ENCODE assay signal across 16 mouse cellular contexts in genomic region chrX:106385304-106385703, GRCm38 (mm10).
A peak's percentile ranks its signal among the peaks of the same experiment; 100 is the strongest.
DNase-seq lines count a peak whose midpoint lies in the region; ATAC-seq and TF ChIP-seq lines count a peak whose summit lies in the region.
"Had no signal": no experiment of that assay in that cellular context is flagged by ENCODE, and none has a peak within 500 bp of the region (broad histone marks: within the 10 kb centered on the region; RNA-seq: fewer than 3 reads in every experiment).

No protein-coding gene starts in this region.

- no peak overlapping the region for H3K4me3 ChIP-seq in heart, adult 2 months
- no peak overlapping the region for H3K4me3 ChIP-seq in limb, embryonic 14.5 days (replicated peaks; ENCODE audit: low read length)
- H3K4me3 ChIP-seq in limb, embryonic 10.5 days = no peak overlapping the region
- no peak overlapping the region for H3K4me3 ChIP-seq in embryonic facial prominence, embryonic 14.5 days (ENCODE audit: low read depth, low read length)
- H3K4me3 ChIP-seq: hindbrain, embryonic 10.5 days; liver, embryonic 15.5 days had no signal

- no peaks in the 10 kb centered on the region for H3K27me3 ChIP-seq in heart, adult 2 months (ENCODE audit: control insufficient read depth, insufficient read depth, low read length)
- H3K27me3 ChIP-seq in limb, embryonic 14.5 days (ENCODE audit: control insufficient read depth, insufficient read depth, low read length) = no peaks in the 10 kb centered on the region
- H3K27me3 ChIP-seq in limb, embryonic 10.5 days (ENCODE audit: low read depth, poor library complexity, severe bottlenecking) = peaks cover 5% of the 10 kb centered on the region; the same call in 1 of the 2 replicates
- no peaks in the 10 kb centered on the region for H3K27me3 ChIP-seq in embryonic facial prominence, embryonic 14.5 days (replicated peaks; ENCODE audit: control insufficient read depth, insufficient read depth, low read length)
- H3K27me3 ChIP-seq: liver, embryonic 15.5 days had no signal

- no peaks in the 10 kb centered on the region for H3K9me3 ChIP-seq in limb, embryonic 14.5 days (ENCODE audit: control insufficient read depth, low read length)
- no peaks in the 10 kb centered on the region for H3K9me3 ChIP-seq in limb, embryonic 10.5 days (replicated peaks)
- H3K9me3 ChIP-seq in embryonic facial prominence, embryonic 14.5 days (ENCODE audit: control insufficient read depth, low read length) = no peaks in the 10 kb centered on the region
- H3K9me3 ChIP-seq: hindbrain, embryonic 10.5 days; liver, embryonic 15.5 days had no signal

- H3K9ac ChIP-seq in heart, adult 2 months (ENCODE audit: low read depth, low read length) = no peak overlapping the region
- H3K9ac ChIP-seq in limb, embryonic 14.5 days (ENCODE audit: low read depth, low read length, severe bottlenecking) = no peak overlapping the region
- no peak overlapping the region for H3K9ac ChIP-seq in embryonic facial prominence, embryonic 14.5 days (ENCODE audit: low read depth, low read length)
- H3K9ac ChIP-seq: liver, embryonic 15.5 days had no signal

- no peak overlapping the region for H3K4me2 ChIP-seq in limb, embryonic 14.5 days (replicated peaks; ENCODE audit: low read depth, low read length, severe bottlenecking)
- H3K4me2 ChIP-seq in embryonic facial prominence, embryonic 14.5 days (ENCODE audit: low read depth, low read length) = no peak overlapping the region
- H3K4me2 ChIP-seq: liver, embryonic 15.5 days had no signal

- no peak for TF ChIP-seq POLR2A in heart, adult 2 months (IDR thresholded peaks at IDR 0.05; ENCODE audit: insufficient read depth, low read depth, low read length)
- no peak for TF ChIP-seq POLR2A in limb, embryonic 14.5 days (IDR thresholded peaks at IDR 0.05; ENCODE audit: borderline replicate concordance, extremely low read depth, insufficient read depth, insufficient read length)

- no peak for TF ChIP-seq EP300 in heart, adult 2 months (IDR thresholded peaks at IDR 0.05; ENCODE audit: insufficient read depth, low read depth, low read length)

- TF ChIP-seq CTCF in heart, adult 2 months (IDR thresholded peaks at IDR 0.05) = 0 out of 2 replicates have a peak, but pooled peaks have one; percentile 4

- H3K27ac ChIP-seq in heart, adult 2 months = no peak overlapping the region
- no peak overlapping the region for H3K27ac ChIP-seq in limb, embryonic 14.5 days (replicated peaks; ENCODE audit: low read depth, low read length)
- H3K27ac ChIP-seq in limb, embryonic 10.5 days = no peak overlapping the region
- H3K27ac ChIP-seq in embryonic facial prominence, embryonic 14.5 days (replicated peaks; ENCODE audit: low read depth, low read length) = no peak overlapping the region
- H3K27ac ChIP-seq: hindbrain, embryonic 10.5 days; liver, embryonic 15.5 days had no signal

- intact Hi-C loops in heart, adult 2 months (cut with DNase I) = no loop called here

- DNase-seq in heart, adult 2 months = no peak
- DNase-seq in heart, adult 8-10 months (ENCODE audit: low spot score) = no peak
- DNase-seq in limb, embryonic 14.5 days (ENCODE audit: low spot score) = peak; percentile 8
- DNase-seq in limb, embryonic 10.5 days (ENCODE audit: low spot score) = no peak
- DNase-seq in ES-CJ7 (ENCODE audit: low read depth, low spot score) = peak; percentile 3
- DNase-seq in embryonic facial prominence, embryonic 14.5 days (ENCODE audit: low spot score) = peak; percentile 5
- DNase-seq in yolk sac, embryonic 10.5 days (ENCODE audit: low spot score) = no peak
- DNase-seq in kidney, postnatal 4 days = no peak
- DNase-seq: adrenal gland, postnatal 10 days; cerebellum, postnatal 36 days; gastrocnemius, postnatal 36 days; kidney, adult 18-20 months; left cerebral cortex, postnatal 4 days; right cerebral cortex, postnatal 14 days had no signal

- no peaks in the 10 kb centered on the region for H3K79me2 ChIP-seq in heart, adult 2 months (replicated peaks; ENCODE audit: control insufficient read depth, insufficient read depth, low read length)

- no peak for ATAC-seq in limb, embryonic 14.5 days (ENCODE audit: low FRiP score, low read depth)
- ATAC-seq in embryonic facial prominence, embryonic 14.5 days (ENCODE audit: low read depth) = no peak

- H3K4me1 ChIP-seq in heart, adult 2 months (ENCODE audit: control insufficient read depth, insufficient read depth, low read length) = no peaks in the 10 kb centered on the region
- no peaks in the 10 kb centered on the region for H3K4me1 ChIP-seq in limb, embryonic 14.5 days (ENCODE audit: control insufficient read depth, insufficient read depth, low read length)
- no peaks in the 10 kb centered on the region for H3K4me1 ChIP-seq in limb, embryonic 10.5 days
- no peaks in the 10 kb centered on the region for H3K4me1 ChIP-seq in embryonic facial prominence, embryonic 14.5 days (ENCODE audit: control insufficient read depth, insufficient read depth, low read length)
- H3K4me1 ChIP-seq: hindbrain, embryonic 10.5 days; liver, embryonic 15.5 days had no signal

- no peaks in the 10 kb centered on the region for H3K36me3 ChIP-seq in heart, adult 2 months (ENCODE audit: control insufficient read depth, insufficient read depth, low read length)
- H3K36me3 ChIP-seq in limb, embryonic 14.5 days (ENCODE audit: control insufficient read depth, insufficient read depth, low read length) = no peaks in the 10 kb centered on the region
- no peaks in the 10 kb centered on the region for H3K36me3 ChIP-seq in limb, embryonic 10.5 days
- no peaks in the 10 kb centered on the region for H3K36me3 ChIP-seq in embryonic facial prominence, embryonic 14.5 days (ENCODE audit: control insufficient read depth, insufficient read depth, low read length)
- H3K36me3 ChIP-seq: hindbrain, embryonic 10.5 days; liver, embryonic 15.5 days had no signal

Comparison
In these comparisons a context has a peak if more than half of its experiments do, and no peak if none do; other contexts are left out.
1. DNase-seq: peak in limb, embryonic 14.5 days (single experiment), ES-CJ7 (single experiment) and embryonic facial prominence, embryonic 14.5 days (single experiment); none in heart, adult 2 months (0 of 2), heart, adult 8-10 months (single experiment), limb, embryonic 10.5 days (single experiment), yolk sac, embryonic 10.5 days (single experiment) and kidney, postnatal 4 days (0 of 2).